In genomic region chr6:88559688-88560087, GRCm38 (mm10) we compare ENCODE assay signal across 12 mouse cellular contexts. TPM values are rescaled to one million over a fixed set of nuclear protein-coding genes. Genes with fewer than 3 reads are reported as not detected.
DNase-seq lines count a peak whose midpoint lies in the region; ATAC-seq and TF ChIP-seq lines count a peak whose summit lies in the region.
"Had no signal": no experiment of that assay in that cellular context is flagged by ENCODE, and none has a peak within 500 bp of the region (broad histone marks: within the 10 kb centered on the region; RNA-seq: fewer than 3 reads in every experiment).

No protein-coding gene starts in this region.

- 0 out of 2 replicates have a peak, but pooled peaks have one; percentile 59 for ATAC-seq in hindbrain, postnatal 0 days
- ATAC-seq in midbrain, embryonic 14.5 days (ENCODE audit: low FRiP score, low TSS enrichment): no peak
- no peak for ATAC-seq in midbrain, embryonic 11.5 days (ENCODE audit: low FRiP score)
- ATAC-seq: hindbrain, embryonic 16.5 days had no signal

- H3K4me3 ChIP-seq in hindbrain, postnatal 0 days (ENCODE audit: low read length): no peak overlapping the region
- no peak overlapping the region for H3K4me3 ChIP-seq in hindbrain, embryonic 10.5 days
- no peak overlapping the region for H3K4me3 ChIP-seq in midbrain, embryonic 14.5 days (replicated peaks; ENCODE audit: low read depth, low read length)
- no peak overlapping the region for H3K4me3 ChIP-seq in midbrain, embryonic 11.5 days (ENCODE audit: low read depth, low read length)
- H3K4me3 ChIP-seq: limb, embryonic 12.5 days; megakaryocyte, embryonic 14.5 days had no signal

- no peak overlapping the region for H3K4me2 ChIP-seq in hindbrain, postnatal 0 days (ENCODE audit: low read depth, low read length)
- no peak overlapping the region for H3K4me2 ChIP-seq in midbrain, embryonic 14.5 days (ENCODE audit: low read length)
- H3K4me2 ChIP-seq in midbrain, embryonic 11.5 days: no peak overlapping the region
- H3K4me2 ChIP-seq: limb, embryonic 12.5 days had no signal

- H3K4me1 ChIP-seq in hindbrain, postnatal 0 days (ENCODE audit: insufficient read depth, low read length): no peaks in the 10 kb centered on the region
- peaks cover 8% of the 10 kb centered on the region; the same call in 1 of the 2 replicates for H3K4me1 ChIP-seq in hindbrain, embryonic 10.5 days (replicated peaks)
- H3K4me1 ChIP-seq in midbrain, embryonic 14.5 days (ENCODE audit: control insufficient read depth, insufficient read depth, low read length): no peaks in the 10 kb centered on the region
- no peaks in the 10 kb centered on the region for H3K4me1 ChIP-seq in midbrain, embryonic 11.5 days (ENCODE audit: control insufficient read depth, insufficient read depth, low read length)
- H3K4me1 ChIP-seq: limb, embryonic 12.5 days had no signal

- TF ChIP-seq CTCF in hindbrain, postnatal 0 days (IDR thresholded peaks at IDR 0.05; ENCODE audit: low read depth): peak; percentile 74

- 30% methylated on average over 5 of the region's 5 CpGs for WGBS in hindbrain, postnatal 0 days
- 36% methylated on average over 5 of the region's 5 CpGs for WGBS in hindbrain, embryonic 10.5 days
- 19% methylated on average over 5 of the region's 5 CpGs for WGBS in midbrain, embryonic 14.5 days
- 28% methylated on average over 5 of the region's 5 CpGs for WGBS in midbrain, embryonic 11.5 days

- H3K9ac ChIP-seq in hindbrain, postnatal 0 days (replicated peaks; ENCODE audit: low read length): no peak overlapping the region
- H3K9ac ChIP-seq in midbrain, embryonic 14.5 days (replicated peaks; ENCODE audit: low read length): no peak overlapping the region
- no peak overlapping the region for H3K9ac ChIP-seq in midbrain, embryonic 11.5 days (ENCODE audit: low read length)
- H3K9ac ChIP-seq: limb, embryonic 12.5 days had no signal

- H3K27me3 ChIP-seq in hindbrain, postnatal 0 days (ENCODE audit: insufficient read depth, low read length): no peaks in the 10 kb centered on the region
- H3K27me3 ChIP-seq in hindbrain, embryonic 10.5 days (ENCODE audit: insufficient read depth, poor library complexity, severe bottlenecking): peaks cover 10% of the 10 kb centered on the region
- peaks cover 3% of the 10 kb centered on the region; the same call in 1 of the 2 replicates for H3K27me3 ChIP-seq in midbrain, embryonic 14.5 days (ENCODE audit: control insufficient read depth, insufficient read depth, low read length)
- H3K27me3 ChIP-seq in midbrain, embryonic 11.5 days (ENCODE audit: control insufficient read depth, insufficient read depth, low read length): peaks cover 2% of the 10 kb centered on the region; the same call in 1 of the 2 replicates

- no peak overlapping the region for H3K27ac ChIP-seq in hindbrain, postnatal 0 days
- no peak overlapping the region for H3K27ac ChIP-seq in hindbrain, embryonic 10.5 days
- H3K27ac ChIP-seq in midbrain, embryonic 14.5 days (replicated peaks; ENCODE audit: low read depth, low read length): no peak overlapping the region
- no peak overlapping the region for H3K27ac ChIP-seq in midbrain, embryonic 11.5 days (ENCODE audit: low read depth, low read length)
- H3K27ac ChIP-seq: limb, embryonic 12.5 days had no signal

- no peaks in the 10 kb centered on the region for H3K9me3 ChIP-seq in hindbrain, postnatal 0 days (ENCODE audit: low read length)
- no peaks in the 10 kb centered on the region for H3K9me3 ChIP-seq in hindbrain, embryonic 10.5 days
- no peaks in the 10 kb centered on the region for H3K9me3 ChIP-seq in midbrain, embryonic 14.5 days (ENCODE audit: control insufficient read depth, low read length)
- no peaks in the 10 kb centered on the region for H3K9me3 ChIP-seq in midbrain, embryonic 11.5 days (ENCODE audit: control insufficient read depth, low read length)
- H3K9me3 ChIP-seq: limb, embryonic 12.5 days had no signal

- peak; percentile 33 for DNase-seq in hindbrain, postnatal 0 days (ENCODE audit: low spot score)
- no peak for DNase-seq in hindbrain, embryonic 10.5 days (ENCODE audit: low spot score)
- peak; percentile 58 for DNase-seq in midbrain, embryonic 14.5 days
- no peak for DNase-seq in midbrain, embryonic 11.5 days (ENCODE audit: low spot score, missing footprints)
- DNase-seq in cerebellum, adult 9-10 months: peak; percentile 68
- DNase-seq in retina, postnatal 1 day: peak; percentile 64
- DNase-seq in adrenal gland, postnatal 10 days: no peak
- no peak for DNase-seq in ovary, postnatal 36 days (ENCODE audit: low spot score)
- DNase-seq: thymus, postnatal 25 days had no signal

- no peaks in the 10 kb centered on the region for H3K36me3 ChIP-seq in hindbrain, postnatal 0 days (ENCODE audit: insufficient read depth, low read length)
- no peaks in the 10 kb centered on the region for H3K36me3 ChIP-seq in hindbrain, embryonic 10.5 days
- no peaks in the 10 kb centered on the region for H3K36me3 ChIP-seq in midbrain, embryonic 14.5 days (ENCODE audit: control insufficient read depth, insufficient read depth, low read length)
- H3K36me3 ChIP-seq in midbrain, embryonic 11.5 days (ENCODE audit: control insufficient read depth, insufficient read depth, low read length): no peaks in the 10 kb centered on the region
- H3K36me3 ChIP-seq: limb, embryonic 12.5 days had no signal

RNA-seq across cellular contexts. Expression of gene Sec61a1, which starts 41.0 kb away (rescaled TPM):
- total RNA-seq in hindbrain, postnatal 0 days (2014; rRNA removed): 183 and 201 TPM in 2 replicates
- polyA plus RNA-seq in hindbrain, postnatal 0 days (2015; fragmentation: Nextera tagmentation; extraction: Ambion mirVana): 129 and 133 TPM in 2 replicates
- polyA plus RNA-seq in hindbrain, embryonic 10.5 days (2016; fragmentation: Nextera tagmentation; extraction: Ambion mirVana): 206 and 228 TPM in 2 replicates
- polyA plus RNA-seq in midbrain, embryonic 14.5 days (2014; fragmentation: Nextera tagmentation; extraction: Ambion mirVana): 136 and 157 TPM in 2 replicates
- polyA plus RNA-seq in midbrain, embryonic 11.5 days (2014; fragmentation: Nextera tagmentation; extraction: Ambion mirVana): 152 and 165 TPM in 2 replicates
- total RNA-seq in adrenal gland, postnatal 10 days (2021): 100 to 1,000 TPM; 150 to 180 TPM

Comparison
In these comparisons a context has a peak if more than half of its experiments do, and no peak if none do; other contexts are left out.
1. DNase-seq: peak in hindbrain, postnatal 0 days (single experiment), midbrain, embryonic 14.5 days (single experiment), cerebellum, adult 9-10 months (single experiment) and retina, postnatal 1 day (single experiment); none in hindbrain, embryonic 10.5 days (single experiment), midbrain, embryonic 11.5 days (single experiment), adrenal gland, postnatal 10 days (single experiment) and ovary, postnatal 36 days (single experiment).